Mouse (Mus musculus): ENCODE measurements around the gene Trmt5. TPM values are rescaled to one million over a fixed set of nuclear protein-coding genes. Genes with fewer than 3 reads are reported as not detected.

Trmt5 gene
- total RNA-seq (2021): 1 to 10 TPM; 6.3 to 7.5 TPM
- long read RNA-seq, experiment 1, partial matches to known transcripts: 0 of 3 reads
- long read RNA-seq, experiment 1, other reads (novel, unspliced or antisense): 2 of 3 reads
- long read RNA-seq, experiment 2, partial matches to known transcripts: 0 of 1 reads
- long read RNA-seq, experiment 2, other reads (novel, unspliced or antisense): 0 of 1 reads

DNA sequence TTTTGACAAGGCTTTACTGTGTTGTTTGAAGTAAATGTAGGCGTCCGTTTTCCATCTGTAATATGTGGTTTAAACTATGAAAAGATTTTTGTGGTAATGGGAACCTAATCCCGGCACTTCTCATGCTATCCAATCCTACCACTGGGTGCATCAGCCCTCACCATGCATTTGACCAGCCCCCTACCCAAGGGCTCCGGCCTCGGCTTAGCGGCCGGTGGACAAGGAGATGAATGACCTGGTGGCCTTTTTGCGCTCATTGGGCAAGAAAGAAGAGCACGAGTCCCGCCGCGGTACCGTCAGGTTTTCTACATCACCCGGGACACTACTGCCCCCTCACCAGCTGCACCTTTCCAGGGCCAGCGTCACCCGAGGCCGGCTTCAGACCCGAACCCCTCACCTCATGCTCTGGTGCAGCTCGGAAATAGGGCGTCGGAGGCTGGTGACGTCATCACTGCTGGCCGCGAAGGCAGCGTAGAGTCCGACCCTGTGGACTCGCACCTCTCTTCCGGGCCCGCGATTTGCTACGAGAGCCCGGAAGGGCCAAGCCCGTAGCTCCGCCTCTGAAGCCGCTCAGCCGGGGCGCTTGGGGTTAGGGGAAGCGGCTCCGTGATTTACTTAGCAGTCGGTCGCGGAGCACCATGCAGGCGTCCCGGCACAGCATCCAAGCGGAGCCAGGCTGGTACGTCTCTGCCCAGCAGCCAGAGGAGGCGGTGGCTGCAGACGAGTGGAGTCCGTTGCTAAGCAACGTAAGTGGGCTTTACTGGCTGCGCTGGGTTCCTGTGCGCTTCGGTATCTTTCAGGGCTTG lies at the start of gene Trmt5, which contains the start of gene Slc38a6:
Gene Trmt5 (minus strand): TSS at position 424 of the 806 bp plus-strand sequence.
Gene Slc38a6 (plus strand): TSS at position 493 of the 806 bp plus-strand sequence.
- intact Hi-C loops (cut with DNase I; ENCODE audit: low total_unique reads): no loop called here
- peak; percentile 93 for DNase-seq

DNA sequence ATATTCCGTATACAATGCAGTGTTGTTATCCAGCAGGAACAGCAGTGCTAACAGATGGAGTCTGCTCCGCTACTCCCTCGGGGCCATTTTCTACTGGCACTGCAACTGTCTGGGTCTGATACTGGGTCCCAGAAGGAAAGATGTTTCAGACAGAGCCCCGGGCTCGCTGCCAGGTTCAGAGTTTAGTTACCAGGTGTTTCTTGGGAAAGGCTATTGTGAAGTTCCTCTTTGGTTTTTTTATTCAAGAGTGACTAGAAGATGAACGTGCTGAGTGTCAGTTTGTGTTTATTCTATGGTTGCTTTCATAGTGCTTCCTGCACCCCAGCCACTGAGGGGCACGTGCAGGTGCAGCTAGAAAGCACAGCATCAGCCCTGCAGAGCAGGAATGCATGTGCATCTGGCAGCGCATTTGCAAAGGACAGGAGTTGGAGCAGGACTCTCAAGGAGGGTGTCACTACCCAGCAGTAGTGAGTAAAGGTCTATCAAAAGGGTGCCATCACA lies 47.6 kb upstream of the Trmt5 start:
- DNase-seq: peak; percentile 41
- intact Hi-C loops (cut with DNase I; ENCODE audit: low total_unique reads): no loop called here

DNA sequence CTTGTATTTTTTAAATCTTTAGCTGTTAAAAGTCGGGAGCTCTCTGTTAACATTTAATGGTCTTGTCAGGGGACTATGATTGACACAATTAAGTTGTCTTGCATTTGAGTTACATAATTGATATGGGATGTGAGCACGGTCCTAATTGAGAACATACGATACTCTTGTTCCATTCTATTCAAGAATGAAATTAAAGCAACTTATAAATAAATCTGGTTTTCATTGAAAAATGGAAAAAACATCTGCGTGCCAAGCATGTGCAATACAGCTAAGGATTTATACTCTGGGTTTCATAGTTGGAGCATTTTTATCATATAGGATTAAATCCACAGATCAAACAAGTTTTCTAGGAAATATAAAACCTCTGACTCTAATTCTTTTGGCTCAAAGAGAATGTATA lies 46.2 kb upstream of the Trmt5 start:
- intact Hi-C loops (cut with DNase I; ENCODE audit: low total_unique reads): no loop called here
- no peak for DNase-seq

DNA sequence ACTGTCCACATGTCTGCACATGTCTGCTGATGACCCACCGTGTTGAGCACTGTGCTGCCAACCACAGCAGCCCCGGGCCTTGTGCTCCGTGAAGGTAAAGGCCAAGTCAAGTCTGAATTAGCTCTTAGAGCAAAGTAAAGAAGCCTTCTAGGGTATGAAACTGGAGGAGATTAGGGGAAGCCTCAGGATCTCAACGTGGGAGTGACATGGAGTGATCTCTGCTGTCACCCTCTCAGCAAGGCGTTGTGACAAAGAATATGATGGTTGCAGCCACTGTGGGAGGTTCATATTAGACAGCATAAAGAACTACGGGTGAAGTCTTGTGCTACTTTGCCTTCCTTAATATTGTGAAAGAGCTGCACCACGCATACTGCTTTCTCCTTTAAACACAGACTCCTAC lies 43.7 kb upstream of the Trmt5 start:
- intact Hi-C loops (cut with DNase I; ENCODE audit: low total_unique reads): no loop called here
- DNase-seq: no peak

DNA sequence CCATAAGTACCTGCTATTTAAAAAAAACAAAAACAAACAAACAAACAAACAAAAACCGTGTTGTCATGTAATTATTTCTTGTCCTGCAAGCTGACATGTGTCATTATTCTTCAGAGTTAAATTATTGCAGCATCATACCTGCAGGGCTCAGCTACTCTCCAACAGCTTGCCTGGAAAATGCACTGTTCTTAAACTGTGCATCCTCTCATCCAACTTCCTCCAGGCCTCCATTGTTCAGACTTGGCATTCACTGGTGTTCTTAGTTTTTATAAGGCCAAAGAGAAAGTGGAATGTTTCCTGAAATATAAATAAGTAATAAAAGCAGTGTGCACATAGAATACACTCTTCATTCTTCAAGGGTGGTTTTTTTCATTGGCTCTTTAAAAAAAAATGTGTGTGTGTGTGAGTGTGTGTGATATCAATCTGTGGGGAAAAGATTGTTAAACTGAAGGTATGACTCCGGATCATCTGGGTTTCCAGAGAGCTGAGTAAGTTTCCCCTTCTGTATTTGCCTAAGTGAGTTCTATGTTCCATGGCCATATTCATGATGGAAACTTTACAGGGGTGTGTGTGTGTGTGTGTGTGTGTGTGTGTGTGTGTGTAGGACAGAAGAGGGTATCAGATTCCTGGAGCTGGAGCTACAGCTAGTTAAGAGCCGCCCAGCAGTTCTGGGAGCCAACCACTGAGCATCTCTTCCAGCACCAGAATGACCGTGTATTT lies 42.1 kb upstream of the Trmt5 start:
- no peak for DNase-seq
- intact Hi-C loops (cut with DNase I; ENCODE audit: low total_unique reads): loop anchor here (10.0 kb wide), 1 partner anchor 274 kb away; the partner anchor contains the start of gene Six1

DNA sequence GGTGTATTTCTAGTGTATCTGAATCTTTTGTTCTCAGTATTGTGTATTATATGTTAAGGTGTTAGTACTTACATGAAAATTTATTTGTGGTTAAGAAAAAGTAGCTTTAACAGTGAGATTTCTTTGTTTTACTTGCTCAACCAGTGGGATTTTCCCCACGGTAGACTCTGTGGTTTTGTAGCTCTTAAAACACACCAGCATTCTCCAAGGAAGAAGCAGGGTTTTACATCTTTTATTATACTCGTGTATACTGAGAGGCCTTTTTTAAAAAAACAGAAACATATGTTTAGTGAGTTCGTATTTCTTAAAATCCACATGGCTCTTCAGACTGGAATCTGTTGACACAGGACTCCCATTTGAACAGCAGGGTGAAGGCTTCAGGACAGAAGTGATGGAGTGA lies 40.9 kb upstream of the Trmt5 start:
- intact Hi-C loops (cut with DNase I; ENCODE audit: low total_unique reads): loop anchor here (10.0 kb wide), 1 partner anchor 273 kb away; the partner anchor contains the start of gene Six1
- DNase-seq: no peak

DNA sequence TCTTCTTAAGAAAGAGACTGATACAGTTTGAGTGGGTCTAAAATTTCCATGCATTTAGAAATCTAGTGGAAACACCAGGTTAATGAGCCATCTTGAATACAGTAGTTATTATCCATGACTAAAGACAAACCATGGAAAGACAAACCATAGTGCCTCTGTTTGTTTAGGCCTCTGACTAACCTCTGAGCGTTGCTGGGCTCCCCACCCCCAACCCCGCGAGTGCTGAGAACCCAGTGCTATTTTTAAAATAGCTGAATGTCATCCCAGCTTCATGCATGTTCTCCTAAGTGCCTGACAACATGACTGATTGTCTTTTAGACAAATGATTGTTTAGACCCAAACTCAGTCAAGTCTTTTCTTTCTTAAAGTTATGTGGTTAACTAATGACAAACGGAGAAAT lies 39.1 kb upstream of the Trmt5 start:
- intact Hi-C loops (cut with DNase I; ENCODE audit: low total_unique reads): loop anchor here (10.0 kb wide), 1 partner anchor 271 kb away; the partner anchor contains the start of gene Six1
- DNase-seq: peak; percentile 47

DNA sequence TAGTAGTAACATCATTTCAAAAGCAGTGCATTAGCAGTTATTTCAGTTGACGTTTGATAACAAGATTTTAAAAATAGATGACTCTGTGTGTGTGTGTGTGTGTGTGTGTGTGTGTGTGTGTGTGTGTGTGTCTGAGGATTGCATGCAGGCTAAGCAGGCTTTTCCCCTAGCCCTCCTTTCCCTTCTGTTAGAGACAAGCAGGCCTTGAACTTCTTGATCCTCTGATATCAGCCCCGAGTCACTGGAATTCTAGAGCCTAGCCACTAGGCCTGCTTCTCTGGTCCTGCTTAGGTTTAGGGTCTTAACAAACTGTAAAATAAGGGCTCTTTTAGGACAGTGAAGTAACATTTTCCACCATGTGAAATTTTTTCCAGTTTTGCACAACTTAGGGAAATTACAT lies 38.7 kb upstream of the Trmt5 start:
- intact Hi-C loops (cut with DNase I; ENCODE audit: low total_unique reads): loop anchor here (10.0 kb wide), 1 partner anchor 270 kb away; the partner anchor contains the start of gene Six1
- no peak for DNase-seq

DNA sequence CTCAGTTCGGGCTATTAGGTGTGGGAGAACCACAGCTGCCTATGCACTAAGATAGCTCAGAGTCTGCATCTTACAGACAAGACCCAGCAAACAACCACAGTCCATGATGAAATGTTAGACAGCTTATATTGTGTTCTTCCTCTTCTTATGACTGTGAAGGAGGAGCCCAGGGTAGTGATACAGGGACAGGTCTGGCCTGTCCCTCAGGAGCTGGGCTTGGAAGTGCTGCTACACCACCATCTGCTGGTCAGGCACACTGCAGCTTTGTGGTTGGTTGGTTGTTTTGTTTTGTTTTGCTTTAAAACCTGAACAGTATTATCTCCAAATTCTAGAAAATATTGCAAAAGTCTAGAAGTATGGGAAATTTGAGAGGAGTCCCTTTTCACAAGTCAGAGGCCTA lies 38.2 kb upstream of the Trmt5 start:
- peak; percentile 49 for DNase-seq
- intact Hi-C loops (cut with DNase I; ENCODE audit: low total_unique reads): loop anchor here (10.0 kb wide), 1 partner anchor 270 kb away; the partner anchor contains the start of gene Six1

DNA sequence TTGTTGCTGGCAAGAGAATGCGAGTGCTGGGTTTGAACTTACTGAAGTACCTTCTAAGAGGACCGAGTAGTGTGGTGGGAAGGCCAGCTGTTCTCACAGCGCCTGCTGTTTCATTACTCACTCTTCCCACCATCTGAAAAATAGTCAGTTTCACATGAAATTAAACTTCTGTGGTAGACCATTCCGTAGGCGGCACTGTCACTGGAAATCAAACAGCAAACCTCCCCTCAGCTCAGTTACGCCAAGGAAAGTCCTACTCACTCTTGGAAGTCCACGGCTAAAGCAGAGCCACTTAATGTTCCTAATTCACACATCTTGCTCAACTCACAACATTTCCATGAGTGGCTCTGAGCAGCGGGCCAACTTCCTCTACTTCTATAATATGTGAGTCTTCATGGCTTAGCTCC lies 37.7 kb upstream of the Trmt5 start:
- DNase-seq: no peak
- intact Hi-C loops (cut with DNase I; ENCODE audit: low total_unique reads): loop anchor here (10.0 kb wide), 1 partner anchor 269 kb away; the partner anchor contains the start of gene Six1

DNA sequence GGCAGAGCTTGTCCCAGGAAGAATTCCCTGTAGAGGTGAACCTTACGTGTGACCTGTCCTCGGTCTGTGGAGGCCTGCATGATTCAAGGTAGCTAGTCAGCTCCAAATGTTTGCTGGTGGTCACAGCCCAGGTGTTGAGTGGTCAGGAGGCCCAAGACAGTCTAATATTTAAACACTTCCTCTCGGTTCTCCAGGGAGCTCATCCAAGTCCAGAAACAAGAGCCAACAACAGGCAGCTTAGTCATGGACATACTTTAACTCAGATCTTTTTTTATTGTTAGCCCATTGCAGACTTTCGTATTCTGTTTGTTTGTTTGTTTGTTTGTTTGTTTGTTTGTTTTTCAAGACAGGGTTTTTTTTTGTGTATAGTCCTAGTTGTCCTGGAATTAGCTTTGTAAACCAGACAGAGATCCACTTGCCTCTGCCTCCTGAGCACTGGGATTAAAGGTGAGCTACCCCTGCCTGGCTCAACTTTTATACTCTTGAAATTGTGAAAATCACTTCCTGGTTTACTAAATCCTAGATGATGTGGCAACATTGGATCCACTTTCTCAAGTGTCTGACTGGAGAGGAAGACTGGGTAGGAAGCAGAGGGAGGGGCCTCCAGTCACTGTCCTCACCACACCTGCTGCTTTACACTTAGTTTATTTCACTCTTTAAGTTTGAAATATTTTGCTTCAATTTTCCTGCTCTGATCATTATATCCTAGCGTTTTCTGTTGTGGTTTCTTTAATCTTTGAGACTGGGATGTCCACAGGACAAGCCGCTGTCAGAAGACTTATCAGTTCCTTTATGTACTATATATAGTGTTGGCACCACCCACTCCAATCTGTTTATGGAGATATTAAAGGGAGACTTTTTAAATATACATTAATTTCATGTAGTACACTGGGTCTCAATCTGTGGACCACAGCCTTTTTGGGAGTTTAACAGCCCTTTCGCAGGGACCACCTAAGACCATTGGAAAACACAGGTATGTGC lies 31.5 kb upstream of the Trmt5 start:
- no peak for DNase-seq
- intact Hi-C loops (cut with DNase I; ENCODE audit: low total_unique reads): no loop called here

DNA sequence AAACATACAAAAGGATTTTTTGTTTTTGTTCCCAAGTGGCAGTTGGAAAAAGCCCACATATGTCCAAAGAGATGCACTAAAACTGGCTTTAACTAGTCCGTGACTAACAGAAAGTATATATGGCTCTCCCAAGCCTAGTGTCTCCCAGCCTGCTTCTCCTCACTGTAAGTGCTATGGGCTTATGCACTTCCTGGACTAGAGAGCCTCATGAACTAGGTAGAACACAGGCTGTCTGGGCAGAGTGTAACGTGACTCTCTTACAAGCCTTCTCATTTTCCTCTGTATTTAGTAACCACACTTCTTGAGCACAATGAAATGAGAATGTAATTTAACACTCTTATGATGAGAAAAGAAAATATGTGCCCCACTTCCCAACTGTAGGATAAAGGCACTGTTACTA lies 22.2 kb upstream of the Trmt5 start:
- intact Hi-C loops (cut with DNase I; ENCODE audit: low total_unique reads): no loop called here
- DNase-seq: no peak

DNA sequence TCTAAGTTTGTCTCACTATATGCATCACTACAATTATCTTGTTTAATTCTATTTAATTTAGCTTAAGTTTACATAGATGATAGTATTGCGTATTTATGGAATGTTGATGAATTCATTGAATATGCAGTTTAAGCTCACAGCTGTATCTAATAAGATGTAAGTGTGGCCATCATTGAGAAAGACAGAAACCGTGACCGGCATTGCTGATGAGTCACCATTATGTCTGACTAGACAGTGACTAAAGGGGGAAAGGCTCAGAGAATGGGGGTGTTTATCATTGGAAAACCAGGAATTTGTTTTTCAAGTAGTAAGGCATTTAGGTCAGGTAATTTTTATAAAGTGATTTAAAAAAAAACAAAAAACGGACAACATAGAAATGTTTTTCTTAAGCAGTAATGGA lies 21.2 kb upstream of the Trmt5 start:
- intact Hi-C loops (cut with DNase I; ENCODE audit: low total_unique reads): no loop called here
- no peak for DNase-seq

DNA sequence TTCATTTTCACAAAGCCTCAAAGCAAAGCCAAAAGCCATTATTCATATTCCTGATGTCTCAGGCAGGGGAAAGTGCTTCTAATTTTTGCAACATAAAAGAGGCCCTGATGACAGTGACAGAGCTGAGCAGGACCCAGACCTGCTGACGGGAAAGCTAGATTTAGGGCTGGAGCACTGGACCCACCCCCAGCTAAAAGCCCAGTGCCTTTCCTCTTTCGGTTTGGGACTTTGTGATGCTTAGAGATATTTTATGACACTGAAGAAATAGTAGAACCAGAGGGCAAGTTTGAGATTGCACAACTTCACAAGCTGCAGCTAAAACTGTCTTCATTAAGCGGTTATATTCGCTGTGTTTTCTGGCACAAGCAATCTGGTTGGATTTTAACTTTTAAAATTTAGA lies 18.1 kb upstream of the Trmt5 start:
- intact Hi-C loops (cut with DNase I; ENCODE audit: low total_unique reads): no loop called here
- no peak for DNase-seq

DNA sequence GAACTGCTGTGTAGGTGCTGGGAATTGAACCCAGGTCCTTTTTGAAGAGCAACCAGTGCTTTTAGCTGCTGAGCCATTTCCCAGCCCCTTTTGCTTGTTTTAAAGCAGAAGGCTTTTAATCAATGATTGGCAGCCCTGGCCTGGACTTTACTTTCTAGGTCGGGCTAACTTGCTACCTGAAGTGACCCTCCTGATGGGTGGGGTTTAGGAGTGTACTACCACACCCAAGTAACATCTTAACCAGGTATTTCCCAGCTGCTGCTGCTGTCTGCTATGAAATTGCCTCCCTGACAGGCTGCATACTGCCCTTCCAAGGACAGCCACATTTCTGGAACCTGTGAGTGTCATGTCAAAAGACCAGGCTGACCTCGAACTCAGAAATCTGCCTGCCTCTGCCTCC lies 14.0 kb upstream of the Trmt5 start:
- DNase-seq: no peak
- intact Hi-C loops (cut with DNase I; ENCODE audit: low total_unique reads): no loop called here

DNA sequence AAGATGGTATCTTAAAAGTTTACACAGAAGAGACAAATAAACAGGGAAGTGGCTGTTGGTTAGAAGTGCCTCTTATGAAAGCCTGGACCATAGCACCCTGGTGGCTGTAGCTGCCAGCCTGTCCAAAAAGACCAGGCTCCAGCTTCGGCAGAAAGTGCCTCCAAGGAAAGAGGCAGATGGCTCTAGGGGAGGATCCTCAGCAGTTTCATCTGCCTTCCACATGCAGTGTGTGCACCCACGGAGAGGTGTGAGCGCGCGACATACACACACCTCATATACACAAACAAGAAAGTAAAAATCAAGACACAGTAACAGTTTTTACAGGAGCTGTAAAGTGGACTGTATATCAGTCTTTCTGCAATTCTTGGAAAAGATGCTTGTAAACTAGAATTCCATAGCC lies 12.1 kb upstream of the Trmt5 start:
- DNase-seq: no peak
- intact Hi-C loops (cut with DNase I; ENCODE audit: low total_unique reads): no loop called here

DNA sequence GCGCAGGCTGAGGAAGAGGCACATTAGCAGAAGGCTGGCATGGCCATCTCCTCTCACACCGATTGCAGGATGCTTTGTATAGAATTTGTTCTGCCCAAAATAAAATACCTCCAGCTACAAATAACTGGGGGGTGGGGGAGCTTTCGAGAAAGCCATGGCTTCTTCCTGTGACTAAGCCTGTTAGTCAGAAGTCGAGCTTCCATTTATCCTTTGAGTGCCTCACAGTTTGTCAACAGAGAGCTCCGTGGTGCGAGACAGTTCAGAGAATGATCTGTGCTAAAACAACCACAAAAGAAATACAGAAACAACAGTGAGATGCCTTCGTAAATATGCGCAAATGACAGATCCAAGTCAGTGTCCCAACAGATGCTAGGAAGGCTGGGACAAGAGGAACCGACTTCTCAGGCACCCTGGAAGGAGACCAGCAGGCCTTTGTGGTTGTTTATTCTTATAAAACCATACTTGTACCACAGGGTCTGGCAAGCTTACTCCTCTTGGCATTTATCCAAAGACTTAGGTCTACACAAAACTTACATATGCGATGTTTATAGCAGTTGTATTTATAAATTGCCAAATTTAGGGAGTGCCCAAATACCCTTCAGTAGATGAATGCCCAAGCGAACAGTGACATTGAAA lies 9.1 kb upstream of the Trmt5 start:
- DNase-seq: no peak
- intact Hi-C loops (cut with DNase I; ENCODE audit: low total_unique reads): no loop called here

DNA sequence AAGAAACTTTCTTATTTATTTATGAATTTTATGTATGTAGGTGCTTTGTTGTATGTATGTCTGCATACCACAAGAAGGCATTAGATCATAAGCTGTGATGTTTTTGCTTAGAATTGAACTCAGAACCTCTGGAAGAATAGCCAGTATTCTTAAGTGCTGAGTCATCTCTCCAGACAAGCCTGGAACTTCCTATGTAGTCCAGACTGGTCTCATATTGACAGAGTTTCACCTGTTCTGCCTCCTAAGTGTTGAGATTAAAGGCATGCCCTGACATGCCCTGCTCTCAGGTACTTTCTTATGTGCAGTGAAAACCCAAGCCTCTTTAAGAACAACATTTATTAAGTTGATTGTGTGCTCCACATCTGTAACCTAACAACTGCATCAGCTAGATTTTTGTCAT lies 8.4 kb upstream of the Trmt5 start:
- no peak for DNase-seq
- intact Hi-C loops (cut with DNase I; ENCODE audit: low total_unique reads): no loop called here
